Mouse (Mus musculus): ENCODE measurements around the gene Caly.
A peak's percentile ranks its signal among the peaks of the same experiment; 100 is the strongest.

DNA sequence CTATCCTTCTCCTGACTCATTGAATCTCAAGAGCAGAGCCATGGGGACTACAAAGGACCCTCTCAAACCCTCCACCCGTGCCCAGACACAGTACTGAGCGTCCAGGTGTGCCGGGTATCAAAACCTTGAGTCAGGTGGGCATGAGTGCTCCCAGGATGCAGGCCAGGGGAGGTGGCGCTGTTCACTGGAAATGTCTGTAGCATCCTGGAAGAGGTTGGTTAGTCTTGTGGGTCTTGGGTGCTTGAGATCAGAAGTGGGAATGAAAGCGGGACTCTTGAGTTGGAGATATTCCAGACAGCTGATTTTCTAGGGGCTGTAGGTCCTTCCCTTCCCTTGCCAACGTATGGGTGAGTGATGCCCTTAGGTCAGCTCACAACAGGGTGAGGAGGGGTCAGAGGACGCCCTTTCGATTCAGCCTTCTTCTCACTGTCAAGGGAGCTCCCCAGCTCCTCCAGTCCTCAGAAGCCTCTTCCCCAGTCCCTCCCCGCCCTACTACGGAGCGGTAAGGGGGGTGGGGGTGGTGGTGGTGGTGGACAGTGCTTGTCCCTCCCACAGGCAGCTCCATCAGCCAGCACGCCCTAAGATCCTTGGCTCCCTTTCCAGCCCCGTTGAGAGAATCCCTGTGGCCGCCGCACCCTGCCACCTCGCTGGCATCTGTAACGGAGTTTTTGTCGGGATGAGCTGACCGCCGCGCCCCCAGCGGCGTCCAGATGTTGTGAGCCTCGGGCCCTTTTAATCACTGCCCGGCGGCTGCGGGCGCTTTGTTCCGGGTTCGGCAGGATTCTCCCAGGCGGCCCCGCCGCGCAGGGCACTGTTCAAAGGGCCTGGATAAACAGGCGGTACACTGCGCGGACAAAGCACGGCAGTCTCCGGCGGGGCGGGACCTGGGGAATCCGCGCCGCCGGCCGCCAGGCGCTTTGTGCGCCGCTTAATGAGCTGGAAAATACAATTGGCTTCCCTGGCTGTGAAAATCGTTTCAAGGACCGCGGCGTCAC, 24.6 kb downstream of the Caly start:
- TF ChIP-seq CTCF (IDR thresholded peaks at IDR 0.05; ENCODE audit: borderline replicate concordance, extremely low read depth, insufficient read depth, insufficient read length) (no peak), POLR2A (IDR thresholded peaks at IDR 0.05; ENCODE audit: borderline replicate concordance, extremely low read depth, insufficient read depth, insufficient read length, poor library complexity, severe bottlenecking) (peak; percentile 35; the same call in 1 of the 2 replicates)

Data from brain, embryonic 14.5 days (tissue).